Mouse (Mus musculus): ENCODE data around the gene Cdk2ap1. TPM values are rescaled to one million over a fixed set of nuclear protein-coding genes. Genes with fewer than 3 reads are reported as not detected.

Cdk2ap1 gene
- polyA plus RNA-seq, 2 experiments, result 122 to 379 TPM

DNA sequence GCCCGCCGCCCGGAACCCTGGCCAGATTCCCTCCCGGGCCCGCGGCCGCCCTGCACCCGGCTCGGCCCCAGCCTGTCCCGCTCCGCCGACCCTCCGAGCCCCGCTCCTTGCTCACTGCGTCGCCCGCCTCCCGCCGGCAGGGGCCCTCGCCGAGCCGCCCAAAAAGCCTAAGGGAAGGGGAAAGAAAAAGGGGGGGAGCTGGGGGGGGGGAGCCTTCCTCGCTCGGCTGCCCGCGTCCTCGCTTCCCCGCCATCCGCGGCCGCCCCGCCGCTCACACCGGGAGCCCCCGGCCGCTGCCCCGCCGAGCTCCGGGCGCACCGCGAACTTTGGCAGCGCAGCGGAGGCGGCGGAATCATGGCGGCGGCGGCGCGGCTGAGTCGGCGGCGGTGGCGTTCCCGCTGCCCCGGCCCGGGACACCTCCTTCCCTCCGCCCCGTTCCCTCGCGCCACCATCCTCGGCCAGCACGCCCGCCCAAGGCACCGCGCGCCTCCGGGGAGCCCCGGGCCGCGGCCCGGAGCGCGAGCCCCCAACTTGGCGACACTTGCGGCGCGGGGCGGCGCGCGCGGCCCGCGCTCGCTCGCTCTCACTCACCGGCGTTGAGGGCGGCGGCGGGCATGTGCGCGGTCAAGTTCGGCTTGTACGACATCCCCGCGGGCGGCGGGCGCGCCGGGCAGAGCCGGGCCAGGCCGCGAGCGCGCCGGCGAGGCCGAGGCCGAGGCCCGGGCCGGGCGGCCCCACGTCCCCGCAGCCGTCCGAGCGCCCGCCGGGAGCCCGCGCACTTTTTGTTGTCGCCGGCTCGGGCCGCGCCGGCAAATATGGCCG lies 8.9 kb downstream of the Cdk2ap1 start:
- Histone ChIP-seq H3K9me3 (ENCODE audit: control insufficient read depth, low read length) (no peaks in the 10 kb centered on the region), H3K4me1 (ENCODE audit: control insufficient read depth, insufficient read depth, low read length) (peaks cover 18% of the 10 kb centered on the region), H3K36me3 (ENCODE audit: control insufficient read depth, insufficient read depth, low read length) (peaks cover 9% of the 10 kb centered on the region), H3K9ac (ENCODE audit: low read depth, low read length, severe bottlenecking) (peak overlapping the region; percentile 100), H3K27ac (replicated peaks; ENCODE audit: low read depth, low read length) (peak overlapping the region; percentile 98), H3K27me3 (ENCODE audit: control insufficient read depth, insufficient read depth, low read length) (no peaks in the 10 kb centered on the region), H3K4me2 (replicated peaks; ENCODE audit: low read depth, low read length, severe bottlenecking) (peak overlapping the region; percentile 93), H3K4me3 (replicated peaks; ENCODE audit: low read length) (peak overlapping the region; percentile 96)
- under 1% methylated on average over 48 of the region's 132 CpGs for WGBS
- peak; percentile 16; the same call in 1 of the 2 replicates for ATAC-seq (ENCODE audit: low FRiP score, low read depth)
- peak; percentile 30 for DNase-seq (ENCODE audit: low spot score)
- no peak for TF ChIP-seq POLR2A (IDR thresholded peaks at IDR 0.05; ENCODE audit: borderline replicate concordance, extremely low read depth, insufficient read depth, insufficient read length)

DNA sequence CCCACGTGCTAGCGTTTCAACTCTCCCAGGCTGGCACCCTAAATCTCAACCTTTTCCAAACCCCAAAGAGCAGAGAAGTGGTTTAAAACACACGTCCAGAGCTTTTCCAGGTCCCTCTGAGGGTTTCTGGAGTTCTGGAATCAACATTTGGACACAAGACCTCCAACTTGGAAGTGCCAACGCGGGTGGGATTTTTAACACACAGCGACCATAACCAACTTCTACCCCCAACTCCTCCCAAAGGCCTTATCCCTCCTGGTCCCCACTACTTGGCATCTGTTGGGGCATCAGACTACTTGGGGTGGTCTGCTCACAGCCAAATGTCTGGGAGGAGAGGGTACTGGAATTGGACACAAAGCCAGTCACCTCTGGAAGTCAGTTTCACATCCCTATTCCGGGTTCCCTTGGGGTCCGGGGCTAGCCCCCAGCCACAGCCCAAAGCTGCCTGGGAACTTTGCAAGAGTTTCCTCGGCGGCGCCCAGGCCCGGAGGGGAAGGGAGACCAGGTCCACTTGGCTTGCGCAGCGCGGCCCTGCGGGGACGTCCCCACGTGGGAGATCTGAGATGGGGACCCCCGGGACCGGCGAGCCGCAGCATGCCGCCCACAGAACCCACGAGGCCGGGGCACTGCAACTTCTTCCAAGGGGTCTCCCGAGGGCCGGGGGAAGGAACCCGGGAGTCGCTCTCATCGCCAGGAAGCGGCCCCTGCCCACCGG lies 9.7 kb downstream of the Cdk2ap1 start:
- Histone ChIP-seq H3K4me2 (replicated peaks; ENCODE audit: low read depth, low read length, severe bottlenecking) (peak overlapping the region; percentile 93), H3K27me3 (ENCODE audit: control insufficient read depth, insufficient read depth, low read length) (no peaks in the 10 kb centered on the region), H3K4me3 (replicated peaks; ENCODE audit: low read length) (peak overlapping the region; percentile 96), H3K36me3 (ENCODE audit: control insufficient read depth, insufficient read depth, low read length) (peaks cover 16% of the 10 kb centered on the region), H3K4me1 (ENCODE audit: control insufficient read depth, insufficient read depth, low read length) (peaks cover 18% of the 10 kb centered on the region), H3K27ac (replicated peaks; ENCODE audit: low read depth, low read length) (peak overlapping the region; percentile 98), H3K9ac (ENCODE audit: low read depth, low read length, severe bottlenecking) (peak overlapping the region; percentile 100), H3K9me3 (ENCODE audit: control insufficient read depth, low read length) (no peaks in the 10 kb centered on the region)
- no peak for DNase-seq (ENCODE audit: low spot score)
- no peak for TF ChIP-seq POLR2A (IDR thresholded peaks at IDR 0.05; ENCODE audit: borderline replicate concordance, extremely low read depth, insufficient read depth, insufficient read length)
- 5% methylated on average over 27 of the region's 32 CpGs for WGBS
- no peak for ATAC-seq (ENCODE audit: low FRiP score, low read depth)

DNA sequence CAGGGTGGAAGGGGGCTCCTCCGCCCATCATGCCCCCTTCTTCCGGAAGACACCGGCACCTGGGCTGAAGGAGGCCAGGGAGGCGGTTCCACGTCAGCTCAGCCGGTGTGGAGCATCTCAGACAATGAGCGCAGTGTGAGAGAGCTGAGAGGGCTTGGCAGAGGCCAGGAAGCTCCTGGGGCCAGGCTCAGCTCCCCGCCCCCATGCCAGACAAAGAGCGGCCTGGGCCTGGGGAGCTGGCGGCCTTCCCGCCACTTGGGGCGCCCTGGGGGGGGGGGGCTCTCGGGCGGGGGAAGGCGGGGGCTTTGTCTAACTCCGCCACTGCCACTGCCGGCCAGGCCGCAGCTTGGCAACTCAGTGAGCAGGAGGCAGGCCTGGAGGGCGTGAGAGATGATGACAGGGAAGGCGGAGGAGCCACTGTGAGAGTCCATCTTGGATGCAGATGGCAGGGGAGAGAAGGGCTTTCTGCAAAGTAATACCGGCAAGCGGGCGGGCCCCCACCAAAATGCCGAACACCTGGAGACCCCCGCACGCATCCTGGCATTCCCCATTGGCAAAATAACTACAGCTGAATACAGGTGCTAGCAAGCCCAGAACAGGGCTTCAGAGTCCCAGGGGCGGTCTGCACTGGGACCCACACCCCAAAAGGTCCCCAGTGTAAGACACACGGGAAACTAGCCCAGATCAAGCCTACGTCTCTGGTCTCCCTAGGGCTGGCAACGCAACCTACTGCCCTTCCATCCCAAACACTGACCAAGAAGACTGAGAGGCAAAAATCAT lies 10.6 kb downstream of the Cdk2ap1 start:
- peak; percentile 70; the same call in 1 of the 2 replicates for TF ChIP-seq POLR2A (IDR thresholded peaks at IDR 0.05; ENCODE audit: borderline replicate concordance, extremely low read depth, insufficient read depth, insufficient read length)
- Histone ChIP-seq H3K9me3 (ENCODE audit: control insufficient read depth, low read length) (no peaks in the 10 kb centered on the region), H3K27me3 (ENCODE audit: control insufficient read depth, insufficient read depth, low read length) (no peaks in the 10 kb centered on the region), H3K4me3 (replicated peaks; ENCODE audit: low read length) (peak overlapping the region; percentile 96), H3K9ac (ENCODE audit: low read depth, low read length, severe bottlenecking) (peak overlapping the region; percentile 100), H3K27ac (replicated peaks; ENCODE audit: low read depth, low read length) (peak overlapping the region; percentile 98), H3K4me2 (replicated peaks; ENCODE audit: low read depth, low read length, severe bottlenecking) (peak overlapping the region; percentile 93), H3K36me3 (ENCODE audit: control insufficient read depth, insufficient read depth, low read length) (peaks cover 20% of the 10 kb centered on the region), H3K4me1 (ENCODE audit: control insufficient read depth, insufficient read depth, low read length) (peaks cover 18% of the 10 kb centered on the region)
- ATAC-seq (ENCODE audit: low FRiP score, low read depth) (peak; percentile 74), DNase-seq (ENCODE audit: low spot score) (peak; percentile 88)
- WGBS, result under 1% methylated on average over 25 of the region's 30 CpGs

DNA sequence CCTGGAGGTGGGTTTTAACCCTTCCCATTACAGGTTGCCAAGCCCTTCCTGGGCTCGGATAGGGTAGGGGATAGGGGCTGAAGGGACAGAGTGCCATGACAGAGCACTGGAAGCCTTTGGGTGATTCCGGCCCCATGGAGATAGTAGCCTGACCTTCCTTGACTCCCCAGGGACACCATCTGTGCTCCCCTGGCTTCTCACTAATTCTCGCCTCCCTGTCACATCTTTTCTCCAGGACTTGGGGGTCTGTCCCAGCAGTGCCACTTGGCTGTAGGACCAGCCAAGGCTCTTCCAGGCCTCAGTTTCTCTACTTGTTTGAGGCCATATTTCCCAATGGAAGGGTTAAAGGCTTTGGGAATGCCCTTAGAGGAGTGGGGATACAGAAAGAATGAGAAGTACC lies 11.3 kb downstream of the Cdk2ap1 start:
- peak overlapping the region; percentile 96 for H3K4me3 ChIP-seq (replicated peaks; ENCODE audit: low read length)
- H3K9me3 ChIP-seq (ENCODE audit: control insufficient read depth, low read length), result no peaks in the 10 kb centered on the region
- peak overlapping the region; percentile 98 for H3K27ac ChIP-seq (replicated peaks; ENCODE audit: low read depth, low read length)
- WGBS, result 46% methylated on average over 3 of the region's 3 CpGs
- peak overlapping the region; percentile 93 for H3K4me2 ChIP-seq (replicated peaks; ENCODE audit: low read depth, low read length, severe bottlenecking)
- H3K9ac ChIP-seq (ENCODE audit: low read depth, low read length, severe bottlenecking), result peak overlapping the region; percentile 100
- H3K36me3 ChIP-seq (ENCODE audit: control insufficient read depth, insufficient read depth, low read length), result peaks cover 26% of the 10 kb centered on the region
- peaks cover 18% of the 10 kb centered on the region for H3K4me1 ChIP-seq (ENCODE audit: control insufficient read depth, insufficient read depth, low read length)
- H3K27me3 ChIP-seq (ENCODE audit: control insufficient read depth, insufficient read depth, low read length), result no peaks in the 10 kb centered on the region
- DNase-seq (ENCODE audit: low spot score), result no peak
- TF ChIP-seq POLR2A (IDR thresholded peaks at IDR 0.05; ENCODE audit: borderline replicate concordance, extremely low read depth, insufficient read depth, insufficient read length), result no peak
- ATAC-seq (ENCODE audit: low FRiP score, low read depth), result no peak

DNA sequence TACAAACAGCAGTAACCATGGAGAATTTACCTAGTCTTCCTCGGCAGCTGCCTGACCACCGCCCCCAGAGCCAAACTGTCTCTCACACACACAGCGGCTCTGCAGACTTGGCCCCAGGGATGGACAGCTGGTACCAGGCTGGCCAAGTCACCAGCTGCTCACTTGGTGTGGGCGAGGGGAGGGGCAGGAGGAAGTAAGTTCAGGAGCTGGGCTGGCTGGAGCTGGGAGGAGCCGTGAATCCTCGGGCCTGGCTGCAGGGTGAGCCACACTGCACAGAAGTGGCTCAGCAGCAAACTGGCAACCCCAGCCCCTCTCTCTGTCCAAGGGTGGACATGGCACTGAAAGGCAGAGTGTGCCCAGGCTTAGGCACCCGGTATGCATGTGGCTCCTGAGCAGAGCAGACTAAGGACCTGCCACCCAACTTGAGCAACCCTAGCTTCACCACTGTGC lies 11.7 kb downstream of the Cdk2ap1 start:
- Histone ChIP-seq H3K4me1 (ENCODE audit: control insufficient read depth, insufficient read depth, low read length) (peaks cover 18% of the 10 kb centered on the region), H3K9me3 (ENCODE audit: control insufficient read depth, low read length) (no peaks in the 10 kb centered on the region), H3K36me3 (ENCODE audit: control insufficient read depth, insufficient read depth, low read length) (peaks cover 30% of the 10 kb centered on the region), H3K27ac (replicated peaks; ENCODE audit: low read depth, low read length) (peak overlapping the region; percentile 98), H3K4me3 (replicated peaks; ENCODE audit: low read length) (peak overlapping the region; percentile 96), H3K9ac (ENCODE audit: low read depth, low read length, severe bottlenecking) (peak overlapping the region; percentile 100), H3K27me3 (ENCODE audit: control insufficient read depth, insufficient read depth, low read length) (no peaks in the 10 kb centered on the region), H3K4me2 (replicated peaks; ENCODE audit: low read depth, low read length, severe bottlenecking) (peak overlapping the region; percentile 93)
- WGBS, result 22% methylated on average over 7 of the region's 7 CpGs
- no peak for TF ChIP-seq POLR2A (IDR thresholded peaks at IDR 0.05; ENCODE audit: borderline replicate concordance, extremely low read depth, insufficient read depth, insufficient read length)
- DNase-seq (ENCODE audit: low spot score) (peak; percentile 47), ATAC-seq (ENCODE audit: low FRiP score, low read depth) (peak; percentile 39)

All from limb, embryonic 14.5 days (tissue).